Mouse (Mus musculus) thymus, adult 2 months (tissue): ENCODE results near the gene Pygm.

ENCODE experiments used
- CTCF ChIP-seq: fragments of 200-500 bp; IDR thresholded peaks from 2 replicates; pipeline ENCODE4 v1.5.1; 2012; ENCODE audit warnings: mild to moderate bottlenecking, control low read depth, low read length, moderate library complexity, borderline replicate concordance; ENCODE audit not compliant: control insufficient read depth, poor library complexity, insufficient read depth; ENCODE audit errors: extremely low read depth
- POLR2A ChIP-seq: fragments of 200-500 bp; IDR thresholded peaks from 2 replicates; pipeline ENCODE4 v1.6.1; 2012; ENCODE audit warnings: mild to moderate bottlenecking, low read length, control low read depth, moderate library complexity; ENCODE audit not compliant: control insufficient read depth, poor library complexity, insufficient read depth; ENCODE audit errors: extremely low read depth

DNA sequence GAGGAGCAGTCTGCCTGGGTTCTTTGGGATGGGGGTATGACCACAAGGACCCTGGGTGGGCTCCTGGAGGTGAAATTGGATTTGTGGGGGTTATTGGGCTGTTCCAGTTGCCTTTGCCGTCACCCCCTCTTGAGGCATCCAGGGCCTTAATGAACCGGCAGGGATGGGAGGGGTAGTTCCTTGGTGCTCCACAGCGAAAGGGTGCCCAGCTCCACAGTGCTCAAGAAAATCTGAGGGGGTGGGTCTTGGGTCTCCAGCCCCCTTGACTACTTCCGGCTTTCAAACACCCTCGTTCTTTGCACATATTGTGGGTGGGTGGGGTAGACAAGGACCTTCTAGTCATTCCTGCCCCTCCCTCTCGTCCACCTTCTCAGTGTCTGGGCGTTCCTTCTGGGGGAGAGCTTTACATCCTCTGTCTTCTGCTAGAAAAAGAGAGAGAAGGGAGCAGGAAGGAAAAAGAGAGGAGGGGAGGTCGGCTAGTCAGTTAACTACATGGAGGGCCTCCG lies 35.7 kb downstream of the Pygm start:
- TF ChIP-seq CTCF, result no peak
- TF ChIP-seq POLR2A, result no peak
